Mouse (Mus musculus) megakaryocyte, embryonic 14.5 days (primary cell): ENCODE measurements around the gene Ndufs1. TPM values are rescaled to one million over a fixed set of nuclear protein-coding genes. Genes with fewer than 3 reads are reported as not detected.
A peak's percentile ranks its signal among the peaks of the same experiment; 100 is the strongest.

ENCODE experiments used
- H3K27me3 ChIP-seq: replicated peaks from 2 replicates; pipeline ENCODE3; 2012; ENCODE audit warnings: inconsistent platforms
- H3K36me3 ChIP-seq: replicated peaks from 2 replicates; pipeline ENCODE3; 2012; ENCODE audit warnings: low read length, inconsistent platforms, mixed read lengths
- H3K4me1 ChIP-seq: 2 replicates; pipeline ENCODE4 v1.6.1; 2012; ENCODE audit warnings: inconsistent platforms
- H3K4me3 ChIP-seq: replicated peaks from 2 replicates; pipeline ENCODE3; 2012; ENCODE audit warnings: moderate library complexity, mild to moderate bottlenecking, inconsistent platforms
- H3K9me3 ChIP-seq: 2 replicates; pipeline ENCODE4 v1.6.1; 2012; ENCODE audit warnings: inconsistent platforms
- FLI1 ChIP-seq: IDR thresholded peaks from 2 replicates; pipeline ENCODE4 v1.6.1; 2012; ENCODE audit warnings: low read length, inconsistent platforms, mixed read lengths
- GATA1 ChIP-seq: IDR thresholded peaks from 3 replicates; pipeline ENCODE4 v1.6.1; 2012; ENCODE audit warnings: mixed read lengths, low read length, inconsistent platforms, borderline replicate concordance
- polyA plus RNA-seq: library from polyadenylated mRNA; stranded (reverse); fragments of >175 nt; gene quantifications from 2 replicates; pipeline ENCODE4 v1.2.3, GENCODE M21; 2012; ENCODE audit warnings: low replicate concordance; ENCODE audit not compliant: insufficient read depth

Gene Ndufs1
- polyA plus RNA-seq, 1 experiment: 10.8 TPM

DNA sequence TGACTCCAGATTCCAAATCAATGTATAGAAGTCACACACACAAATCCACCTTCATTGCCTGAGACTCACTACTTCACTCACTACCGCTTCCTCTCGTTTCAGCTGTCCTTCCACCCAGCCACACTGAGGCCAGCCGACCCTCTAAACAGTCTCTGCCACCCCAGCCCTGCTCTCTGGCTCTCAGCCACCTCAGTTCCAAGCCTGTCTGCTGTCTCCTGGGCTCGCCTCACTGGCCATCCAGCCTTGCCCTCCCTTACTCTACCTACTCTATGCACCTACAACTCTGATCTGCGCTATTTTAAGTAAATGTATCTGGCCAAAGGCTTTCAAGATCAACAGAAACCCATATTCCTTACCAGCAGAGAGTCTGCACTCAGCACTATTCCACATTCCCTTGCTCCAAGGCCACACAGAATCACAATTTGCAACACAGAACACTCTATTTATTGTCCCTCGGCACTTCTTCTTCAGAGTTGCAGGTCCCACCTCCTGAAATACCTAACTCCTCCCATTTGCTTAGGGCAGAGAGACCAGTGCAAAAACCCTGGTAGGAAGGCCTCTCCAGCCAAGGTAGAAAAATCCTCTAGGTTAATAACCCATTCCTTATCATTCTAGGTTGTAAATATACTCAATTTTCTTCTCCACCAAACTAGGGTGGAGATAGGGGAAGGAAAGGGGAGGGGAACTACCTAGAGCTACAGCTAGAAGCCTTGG lies 68.9 kb downstream of the Ndufs1 start:
- no peak for TF ChIP-seq FLI1
- TF ChIP-seq GATA1: no peak
- no peak overlapping the region for H3K4me3 ChIP-seq
- H3K27me3 ChIP-seq: no peaks in the 10 kb centered on the region
- H3K36me3 ChIP-seq: peaks cover 51% of the 10 kb centered on the region
- H3K4me1 ChIP-seq: peaks cover 59% of the 10 kb centered on the region
- H3K9me3 ChIP-seq: no peaks in the 10 kb centered on the region

DNA sequence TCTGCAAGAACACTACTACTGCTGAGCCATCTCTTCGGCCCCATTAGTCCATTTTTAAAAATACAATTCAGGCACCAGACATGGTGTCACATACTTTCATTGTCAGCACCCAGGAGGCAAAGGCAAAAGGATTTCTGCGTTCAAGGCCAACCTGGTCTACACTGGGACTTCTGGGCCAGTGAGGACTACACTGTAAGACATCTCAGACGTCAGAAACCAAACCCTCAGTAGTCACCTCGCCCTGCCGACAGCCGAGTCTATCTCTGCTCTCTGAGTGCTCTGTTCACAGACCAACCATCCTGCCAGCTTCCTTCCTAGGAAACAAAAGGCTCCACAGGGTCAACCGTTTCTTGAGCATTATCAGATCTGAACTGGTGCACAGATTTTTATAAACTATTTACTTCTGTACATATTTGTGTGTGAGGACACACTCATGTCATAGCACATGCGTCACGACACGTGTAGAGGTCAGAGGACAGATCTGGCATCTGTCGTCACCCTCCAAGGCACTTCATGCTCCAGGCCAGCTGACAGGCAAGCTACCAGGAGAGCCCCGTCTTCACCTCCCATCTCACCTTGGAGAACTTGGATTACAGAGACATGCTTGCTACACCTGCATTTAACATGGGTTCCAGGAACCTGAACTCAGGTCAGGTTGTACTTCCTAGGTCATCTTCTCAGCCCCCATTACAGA lies 73.7 kb downstream of the Ndufs1 start:
- no peak overlapping the region for H3K4me3 ChIP-seq
- peaks cover 78% of the 10 kb centered on the region for H3K36me3 ChIP-seq
- TF ChIP-seq FLI1: no peak
- no peaks in the 10 kb centered on the region for H3K27me3 ChIP-seq
- no peaks in the 10 kb centered on the region for H3K9me3 ChIP-seq
- H3K4me1 ChIP-seq: peaks cover 50% of the 10 kb centered on the region

DNA sequence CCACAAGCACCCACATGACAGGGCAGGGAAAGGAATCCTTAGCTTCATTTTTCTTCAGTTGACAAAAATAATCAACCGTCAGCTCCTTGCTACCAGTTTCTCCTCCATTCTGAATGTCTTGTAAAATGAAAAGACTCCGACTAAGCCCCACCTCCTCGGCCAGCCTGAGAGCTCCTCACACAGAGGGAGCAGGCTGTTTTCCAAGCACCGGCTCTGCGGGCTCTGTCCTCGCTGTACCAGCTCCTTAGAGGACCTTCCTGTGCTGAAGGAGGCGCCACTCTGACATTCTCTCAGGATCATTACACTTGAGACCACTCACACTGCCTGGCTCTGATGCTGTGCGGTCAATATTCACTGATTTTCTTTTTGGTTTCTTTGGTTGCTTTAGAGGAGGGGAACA lies 76.4 kb downstream of the Ndufs1 start:
- Histone ChIP-seq H3K4me3 (no peak overlapping the region), H3K9me3 (no peaks in the 10 kb centered on the region), H3K36me3 (peaks cover 86% of the 10 kb centered on the region), H3K27me3 (no peaks in the 10 kb centered on the region), H3K4me1 (peaks cover 60% of the 10 kb centered on the region)
- TF ChIP-seq GATA1 (no peak), FLI1 (no peak)

DNA sequence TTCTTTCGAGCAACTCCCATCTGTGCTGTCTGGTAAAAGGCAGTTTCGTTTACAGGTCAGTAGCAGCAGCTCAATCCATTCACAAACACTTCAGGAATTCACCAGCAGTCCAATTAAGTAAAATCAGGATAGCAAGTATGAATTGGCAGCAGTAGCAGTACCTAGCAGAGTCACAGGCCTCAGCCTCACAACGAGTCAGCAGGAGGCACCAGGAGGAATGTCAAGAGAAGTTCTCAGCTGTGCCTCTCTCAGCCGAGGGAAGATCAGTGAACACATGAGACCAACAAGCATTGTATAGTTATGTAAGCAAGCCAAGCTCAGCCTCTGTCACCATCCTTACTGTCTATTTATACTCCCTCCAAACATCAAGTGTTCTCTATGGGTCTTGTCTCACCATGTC lies 77.8 kb downstream of the Ndufs1 start:
- H3K27me3 ChIP-seq: no peaks in the 10 kb centered on the region
- TF ChIP-seq FLI1 (no peak), GATA1 (no peak)
- no peaks in the 10 kb centered on the region for H3K9me3 ChIP-seq
- peaks cover 59% of the 10 kb centered on the region for H3K4me1 ChIP-seq
- peaks cover 91% of the 10 kb centered on the region for H3K36me3 ChIP-seq
- H3K4me3 ChIP-seq: peak overlapping the region; percentile 12

DNA sequence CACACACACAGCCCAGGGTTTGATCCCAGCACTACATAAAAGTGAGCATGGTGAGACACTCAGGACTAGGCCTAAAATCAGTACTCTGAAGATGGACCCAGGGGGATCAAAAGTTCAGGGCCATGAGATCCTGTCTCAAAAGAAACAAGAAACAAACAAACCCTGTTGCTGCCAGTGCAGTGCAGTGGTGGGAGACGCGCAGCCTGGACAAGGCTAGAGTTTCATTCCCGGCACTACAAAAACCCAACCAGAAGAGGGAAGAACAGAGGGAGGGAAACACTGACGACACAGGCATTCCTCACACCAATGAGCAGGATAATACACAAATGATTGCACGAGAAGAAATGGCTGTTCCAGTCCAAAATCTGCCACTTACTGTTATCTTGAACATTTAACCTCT lies 80.6 kb downstream of the Ndufs1 start:
- Histone ChIP-seq H3K27me3 (no peaks in the 10 kb centered on the region), H3K4me1 (peaks cover 60% of the 10 kb centered on the region), H3K4me3 (no peak overlapping the region), H3K36me3 (peaks cover 94% of the 10 kb centered on the region), H3K9me3 (no peaks in the 10 kb centered on the region)
- TF ChIP-seq FLI1 (no peak), GATA1 (no peak)

Other genes starting within 250 kb of the Ndufs1 start
- gene Ino80d, start 62.2 kb downstream of the Ndufs1 start, polyA plus RNA-seq: 1.2 and 2.3 TPM in 2 replicates
- 130 and 206 TPM in 2 replicates for gene Eef1b2, start within 50 bp of the Ndufs1 start, polyA plus RNA-seq
- gene Gpr1, start 37.7 kb upstream of the Ndufs1 start, polyA plus RNA-seq: not detected in 2 replicates
- 0.11 TPM in 1 of 2 replicates, not detected in the other for gene Zdbf2, start 96.4 kb upstream of the Ndufs1 start, polyA plus RNA-seq